ENCODE assay signal across 19 mouse cellular contexts in the genomic region with DNA sequence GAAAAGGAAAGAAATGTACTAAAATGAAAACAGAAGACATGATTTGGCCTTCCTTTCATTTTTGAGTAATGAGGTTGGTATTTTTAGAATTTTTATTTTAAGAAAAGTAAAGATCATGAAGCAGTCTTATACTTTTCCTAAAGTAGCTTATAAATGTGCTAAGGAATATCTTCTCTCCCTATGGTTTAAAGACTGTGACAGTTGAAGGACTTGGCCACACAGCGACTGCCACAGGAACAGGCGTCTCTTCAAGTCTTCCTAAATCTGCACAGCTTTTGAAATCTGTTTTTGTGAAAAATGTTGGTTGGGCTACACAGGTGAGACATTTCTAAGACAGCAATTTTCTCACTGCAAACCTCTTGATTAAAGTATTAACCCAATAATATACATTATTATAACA. TPM values are rescaled to one million over a fixed set of nuclear protein-coding genes. Genes with fewer than 3 reads are reported as not detected.
A peak's percentile ranks its signal among the peaks of the same experiment; 100 is the strongest.
DNase-seq lines count a peak whose midpoint lies in the region; ATAC-seq lines count a peak whose summit lies in the region.
"Had no signal": no experiment of that assay in that cellular context is flagged by ENCODE, and none has a peak within 500 bp of the region (broad histone marks: within the 10 kb centered on the region; RNA-seq: fewer than 3 reads in every experiment).

No protein-coding gene starts in this region.

- no peak overlapping the region for H3K9ac ChIP-seq in midbrain, embryonic 11.5 days (ENCODE audit: low read length)
- H3K9ac ChIP-seq in midbrain, embryonic 15.5 days, result no peak overlapping the region

- no peak overlapping the region for H3K4me2 ChIP-seq in midbrain, embryonic 11.5 days
- no peak overlapping the region for H3K4me2 ChIP-seq in midbrain, embryonic 15.5 days

- H3K36me3 ChIP-seq in midbrain, embryonic 11.5 days (ENCODE audit: control insufficient read depth, insufficient read depth, low read length), result peaks cover 21% of the 10 kb centered on the region
- peaks cover 20% of the 10 kb centered on the region for H3K36me3 ChIP-seq in midbrain, embryonic 15.5 days (replicated peaks)

- H3K27me3 ChIP-seq in midbrain, embryonic 11.5 days (ENCODE audit: control insufficient read depth, insufficient read depth, low read length), result no peaks in the 10 kb centered on the region
- H3K27me3 ChIP-seq in midbrain, embryonic 15.5 days (replicated peaks), result no peaks in the 10 kb centered on the region
- H3K27me3 ChIP-seq: CH12.LX, Patski had no signal

- no peaks in the 10 kb centered on the region for H3K4me1 ChIP-seq in midbrain, embryonic 11.5 days (ENCODE audit: control insufficient read depth, insufficient read depth, low read length)
- no peaks in the 10 kb centered on the region for H3K4me1 ChIP-seq in midbrain, embryonic 15.5 days

- no peak overlapping the region for H3K4me3 ChIP-seq in midbrain, embryonic 11.5 days (ENCODE audit: low read depth, low read length)
- H3K4me3 ChIP-seq in midbrain, embryonic 15.5 days, result no peak overlapping the region

- peak; percentile 65 for ATAC-seq in frontal cortex, adult (ENCODE audit: low TSS enrichment)
- ATAC-seq in midbrain, embryonic 11.5 days (ENCODE audit: low FRiP score), result no peak
- ATAC-seq in midbrain, embryonic 15.5 days (replicated peaks), result no peak
- ATAC-seq: activated CD4-positive, CD25-positive, alpha-beta regulatory T cell, adult 4 months; CD4-positive, CD25-positive, alpha-beta regulatory T cell, adult 4 months; Patski had no signal

- H3K9me3 ChIP-seq in midbrain, embryonic 11.5 days (ENCODE audit: control insufficient read depth, low read length), result no peaks in the 10 kb centered on the region
- no peaks in the 10 kb centered on the region for H3K9me3 ChIP-seq in midbrain, embryonic 15.5 days
- H3K9me3 ChIP-seq: G1E had no signal

- DNase-seq in frontal cortex, postnatal 14 days (ENCODE audit: low spot score in 2 of 2), result no peak
- peak; percentile 73 for DNase-seq in midbrain, embryonic 11.5 days (ENCODE audit: low spot score, missing footprints)
- DNase-seq: adrenal gland, adult 2 months; adrenal gland, adult 8-10 months; adrenal gland, postnatal 10 days; adrenal gland, postnatal 14 days; adrenal gland, postnatal 25 days; adrenal gland, postnatal 36 days; B cell, adult 2 months; cerebellum, adult 11 months; cerebellum, adult 11-12 months; cerebellum, adult 18-20 months had no signal

- H3K27ac ChIP-seq in midbrain, embryonic 11.5 days (ENCODE audit: low read depth, low read length), result no peak overlapping the region
- no peak overlapping the region for H3K27ac ChIP-seq in midbrain, embryonic 15.5 days

- WGBS in midbrain, embryonic 11.5 days, result 89% methylated on average over 2 of the region's 2 CpGs
- WGBS in midbrain, embryonic 15.5 days, result 93% methylated on average over 2 of the region's 2 CpGs

RNA-seq across cellular contexts. Expression of gene Plk4, which starts 13.5 kb away (rescaled TPM):
- polyA plus RNA-seq in midbrain, embryonic 11.5 days (2014; fragmentation: Nextera tagmentation; extraction: Ambion mirVana), result 63.6 and 72.8 TPM in 2 replicates
- 14.0 and 14.7 TPM in 2 replicates for polyA plus RNA-seq in midbrain, embryonic 15.5 days (2015; fragmentation: Nextera tagmentation; extraction: Ambion mirVana)

RNA-seq across cellular contexts. Expression of gene Mfsd8, which starts 33.4 kb away (rescaled TPM):
- 6.6 and 9.5 TPM in 2 replicates for polyA plus RNA-seq in midbrain, embryonic 11.5 days (2014; fragmentation: Nextera tagmentation; extraction: Ambion mirVana)
- polyA plus RNA-seq in midbrain, embryonic 15.5 days (2015; fragmentation: Nextera tagmentation; extraction: Ambion mirVana), result 11.6 TPM in 2 replicates

RNA-seq across cellular contexts. Expression of gene Abhd18, which starts 33.5 kb away (rescaled TPM):
- polyA plus RNA-seq in midbrain, embryonic 11.5 days (2014; fragmentation: Nextera tagmentation; extraction: Ambion mirVana), result 4.1 and 5.4 TPM in 2 replicates
- polyA plus RNA-seq in midbrain, embryonic 15.5 days (2015; fragmentation: Nextera tagmentation; extraction: Ambion mirVana), result 14.3 and 14.5 TPM in 2 replicates
